Mouse (Mus musculus) heart, postnatal 0 days (tissue): ENCODE data around the gene Il27.

Experiments used
- CTCF ChIP-seq: IDR thresholded peaks from 2 replicates; pipeline ENCODE4 v1.5.1; 2016; ENCODE audit warnings: antibody characterized with exemption, control low read depth, low read depth
- EP300 ChIP-seq: IDR thresholded peaks from 2 replicates; pipeline ENCODE4 v1.6.1; 2016; ENCODE audit warnings: antibody characterized with exemption, low read depth

- TF ChIP-seq EP300 (no peak), CTCF (no peak)
Measured at GRCm38 (mm10) chr7:126598919-126599318, 4.2 kb upstream of the Il27 start.
